Mouse (Mus musculus): ENCODE data around the gene Pm20d2. TPM values are rescaled to one million over a fixed set of nuclear protein-coding genes. Genes with fewer than 3 reads are reported as not detected.

Pm20d2 gene
- total and polyA plus RNA-seq, 3 experiments = 0.16 to 0.59 (median 0.32) TPM

DNA sequence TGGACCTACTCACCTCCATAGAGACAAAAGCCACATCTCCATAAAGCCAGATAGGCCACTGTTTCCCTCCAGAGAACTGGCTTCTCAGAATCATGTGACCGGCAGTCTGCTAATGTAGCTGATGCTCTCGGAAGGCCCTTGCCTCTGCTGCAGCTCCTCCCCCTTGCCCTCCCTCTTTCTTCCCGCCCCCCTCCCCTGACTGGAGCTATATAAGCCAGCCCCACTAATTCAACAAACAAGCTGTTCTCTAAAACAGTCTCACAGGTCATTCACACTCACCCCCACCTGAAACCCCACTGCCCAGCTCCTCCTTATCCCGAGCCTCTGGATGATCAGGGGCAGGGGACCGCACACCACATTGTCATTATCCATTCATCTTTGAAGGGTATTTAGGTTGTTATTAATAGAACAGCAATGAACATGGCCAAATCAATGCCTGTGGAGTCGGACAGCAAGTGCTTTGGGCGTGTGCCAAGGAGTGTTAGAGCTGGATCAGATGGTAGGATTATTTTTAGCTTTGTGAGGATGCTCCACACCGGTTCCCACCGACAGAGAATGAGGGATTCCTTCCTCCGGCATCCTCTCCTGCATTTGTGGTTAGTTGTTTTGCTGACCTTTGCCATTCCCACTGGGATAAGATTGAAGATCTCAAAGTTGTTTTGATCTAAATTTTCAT, 64.0 kb downstream of the Pm20d2 start:
- H3K4me3 ChIP-seq (replicated peaks in 1 of 3; ENCODE audit: low read depth in 2 of 3, low read length in 2 of 3, poor library complexity in 1 of 3) = no peak overlapping the region
- no peak overlapping the region for H3K9ac ChIP-seq (ENCODE audit: insufficient read depth, low read depth)
- no peaks in the 10 kb centered on the region for H3K27me3 ChIP-seq (replicated peaks)
- in situ Hi-C loops (cut with MboI; ENCODE audit: low pct_ligation_motif_present, low pct_unique_long_range_greater_than_20kb, low sequenced_read_pairs) = loop anchor here (5.0 kb wide), 1 partner anchor 77 kb away; no protein-coding TSS in a partner anchor
- H3K36me3 ChIP-seq (replicated peaks in 1 of 2; ENCODE audit: control insufficient read depth in 1 of 2, insufficient read depth in 1 of 2, low read length in 1 of 2) = no peaks in the 10 kb centered on the region
- H3K4me1 ChIP-seq (ENCODE audit: control insufficient read depth in 1 of 2, insufficient read depth in 2 of 2) = peaks cover 2 to 3% of the 10 kb centered on the region in 2 experiments; a peak in 2 of 4 replicates
- H3K27ac ChIP-seq (ENCODE audit: insufficient read depth, low read depth) = no peak overlapping the region
- no peaks in the 10 kb centered on the region for H3K79me2 ChIP-seq (replicated peaks; ENCODE audit: control insufficient read depth, extremely low read depth, insufficient read depth, poor library complexity, severe bottlenecking)
- DNase-seq (ENCODE audit: extremely low read depth) = no peak
- dilution Hi-C loops (cut with MboI; ENCODE audit: extremely low pct_ligation_motif_present, extremely low pct_unique_long_range_greater_than_20kb, low sequenced_read_pairs) = no loop called here
- no peak overlapping the region for H3K4me2 ChIP-seq (ENCODE audit: insufficient read depth, low read depth, poor library complexity, severe bottlenecking)
- TF ChIP-seq MAFK (IDR thresholded peaks at IDR 0.05; ENCODE audit: insufficient replicate concordance, low read length) (no peak), HCFC1 (IDR thresholded peaks at IDR 0.05; ENCODE audit: low read depth, low read length) (no peak), ZC3H11A (IDR thresholded peaks at IDR 0.05; ENCODE audit: low read depth, low read length) (no peak), ZMIZ1 (IDR thresholded peaks at IDR 0.05; ENCODE audit: low read depth, low read length) (no peak), ZKSCAN1 (IDR thresholded peaks at IDR 0.05; ENCODE audit: borderline replicate concordance, low read depth, low read length) (no peak), ETS1 (conservative IDR thresholded peaks at IDR 0.05; ENCODE audit: low read depth, low read length) (no peak), NELFE (IDR thresholded peaks at IDR 0.05; ENCODE audit: low read depth, low read length) (no peak), KAT2A (IDR thresholded peaks at IDR 0.05; ENCODE audit: insufficient replicate concordance, low read length) (no peak), EP300 (IDR thresholded peaks at IDR 0.05; ENCODE audit: low read length) (no peak), USF1 (IDR thresholded peaks at IDR 0.05; ENCODE audit: low read depth, low read length) (no peak), MYC (IDR thresholded peaks at IDR 0.05; ENCODE audit: low read depth, low read length) (no peak), POLR2A (IDR thresholded peaks at IDR 0.05; ENCODE audit: low read depth, low read length) (no peak)
- H3K9me3 ChIP-seq (replicated peaks; ENCODE audit: low read length) = peaks cover 4% of the 10 kb centered on the region

DNA sequence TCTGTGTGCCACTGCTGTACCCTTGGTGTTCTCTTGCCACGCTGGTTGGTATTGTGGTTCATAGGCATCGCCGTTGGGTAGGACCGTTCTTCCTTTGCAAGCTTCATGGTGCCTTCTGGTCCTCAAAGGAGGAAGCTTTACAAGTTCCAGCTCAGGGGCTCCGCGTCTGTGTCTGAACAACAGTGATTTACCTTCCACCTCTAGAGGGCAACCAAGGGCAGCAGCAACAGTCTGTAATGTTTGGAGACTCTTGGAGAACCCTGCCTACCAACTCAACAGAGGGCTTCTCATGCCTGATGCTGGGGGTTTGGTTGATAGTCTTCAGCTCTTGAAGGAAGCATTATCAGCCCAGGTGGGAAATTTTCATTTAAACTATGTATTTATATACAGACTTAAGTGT, 65.0 kb downstream of the Pm20d2 start:
- no peaks in the 10 kb centered on the region for H3K79me2 ChIP-seq (replicated peaks; ENCODE audit: control insufficient read depth, extremely low read depth, insufficient read depth, poor library complexity, severe bottlenecking)
- H3K27ac ChIP-seq (ENCODE audit: insufficient read depth, low read depth) = no peak overlapping the region
- DNase-seq (ENCODE audit: extremely low read depth) = peak; percentile 75
- H3K9me3 ChIP-seq (replicated peaks; ENCODE audit: low read length) = peaks cover 4% of the 10 kb centered on the region
- peaks cover 2 to 3% of the 10 kb centered on the region in 2 experiments; a peak in 2 of 4 replicates for H3K4me1 ChIP-seq (ENCODE audit: control insufficient read depth in 1 of 2, insufficient read depth in 2 of 2)
- no peak overlapping the region for H3K4me2 ChIP-seq (ENCODE audit: insufficient read depth, low read depth, poor library complexity, severe bottlenecking)
- TF ChIP-seq SIN3A (IDR thresholded peaks at IDR 0.05; ENCODE audit: low read length) (no peak), MAZ (IDR thresholded peaks at IDR 0.05; ENCODE audit: low read depth, low read length) (no peak), CHD2 (IDR thresholded peaks at IDR 0.05; ENCODE audit: low read length) (no peak), ETS1 (conservative IDR thresholded peaks at IDR 0.05; ENCODE audit: low read depth, low read length) (no peak), ZC3H11A (IDR thresholded peaks at IDR 0.05; ENCODE audit: low read depth, low read length) (peak; percentile 39), NELFE (IDR thresholded peaks at IDR 0.05; ENCODE audit: low read depth, low read length) (no peak; the same call in 1 of the 2 replicates), RAD21 (IDR thresholded peaks at IDR 0.05; ENCODE audit: low read depth, low read length) (peak; percentile 84), ZNF384 (IDR thresholded peaks at IDR 0.05; ENCODE audit: low read depth, low read length) (no peak), CTCF (conservative IDR thresholded peaks at IDR 0.05 in 1 of 2, IDR thresholded peaks at IDR 0.05 in 1 of 2; ENCODE audit: low read depth in 2 of 2, low read length in 2 of 2) (peak; percentile 65 to 95), SMC3 (IDR thresholded peaks at IDR 0.05; ENCODE audit: low read depth, low read length) (peak; percentile 96)
- H3K4me3 ChIP-seq (replicated peaks in 1 of 3; ENCODE audit: low read depth in 2 of 3, low read length in 2 of 3, poor library complexity in 1 of 3) = no peak overlapping the region
- H3K9ac ChIP-seq (ENCODE audit: insufficient read depth, low read depth) = no peak overlapping the region
- H3K36me3 ChIP-seq (replicated peaks in 1 of 2; ENCODE audit: control insufficient read depth in 1 of 2, insufficient read depth in 1 of 2, low read length in 1 of 2) = no peaks in the 10 kb centered on the region
- in situ Hi-C loops (cut with MboI; ENCODE audit: low pct_ligation_motif_present, low pct_unique_long_range_greater_than_20kb, low sequenced_read_pairs) (no loop called here), dilution Hi-C loops (cut with MboI; ENCODE audit: extremely low pct_ligation_motif_present, extremely low pct_unique_long_range_greater_than_20kb, low sequenced_read_pairs) (no loop called here)
- H3K27me3 ChIP-seq (replicated peaks) = no peaks in the 10 kb centered on the region

Other genes with a start within 250 kb of the Pm20d2 start
- gene Ankrd6, start 238.9 kb downstream of the Pm20d2 start, total RNA-seq (2012; rRNA removed) = 1.4 and 2.1 TPM in 2 replicates
- gene Ankrd6, start 238.9 kb downstream of the Pm20d2 start, total RNA-seq (2014; rRNA removed) = 1.3 TPM in 2 replicates
- gene Ankrd6, start 238.9 kb downstream of the Pm20d2 start, polyA plus RNA-seq (2012; ENCODE audit: insufficient read length, low read depth) = 1.5 and 1.6 TPM in 2 replicates
- gene Rragd, start 206.7 kb downstream of the Pm20d2 start, total RNA-seq (2012; rRNA removed) = 0.76 and 1.4 TPM in 2 replicates
- gene Rragd, start 206.7 kb downstream of the Pm20d2 start, total RNA-seq (2014; rRNA removed) = 0.46 and 0.49 TPM in 2 replicates
- gene Rragd, start 206.7 kb downstream of the Pm20d2 start, polyA plus RNA-seq (2012; ENCODE audit: insufficient read length, low read depth) = 0.82 and 1.1 TPM in 2 replicates
- gene Ube2j1, start 158.3 kb downstream of the Pm20d2 start, total RNA-seq (2012; rRNA removed) = 64.3 and 70.0 TPM in 2 replicates
- 122 and 131 TPM in 2 replicates for gene Ube2j1, start 158.3 kb downstream of the Pm20d2 start, total RNA-seq (2014; rRNA removed)
- 93.0 and 103 TPM in 2 replicates for gene Ube2j1, start 158.3 kb downstream of the Pm20d2 start, polyA plus RNA-seq (2012; ENCODE audit: insufficient read length, low read depth)
- 0.17 and 0.42 TPM in 2 replicates for gene Gabrr2, start 126.7 kb downstream of the Pm20d2 start, total RNA-seq (2012; rRNA removed)
- not detected in 2 replicates for gene Gabrr2, start 126.7 kb downstream of the Pm20d2 start, total RNA-seq (2014; rRNA removed)
- gene Gabrr2, start 126.7 kb downstream of the Pm20d2 start, polyA plus RNA-seq (2012; ENCODE audit: insufficient read length, low read depth) = 0.31 and 0.59 TPM in 2 replicates
- gene Gabrr1, start 57.2 kb downstream of the Pm20d2 start, total RNA-seq (2012; rRNA removed) = 43.3 and 52.3 TPM in 2 replicates
- 76.9 and 82.0 TPM in 2 replicates for gene Gabrr1, start 57.2 kb downstream of the Pm20d2 start, total RNA-seq (2014; rRNA removed)
- gene Gabrr1, start 57.2 kb downstream of the Pm20d2 start, polyA plus RNA-seq (2012; ENCODE audit: insufficient read length, low read depth) = 112 and 114 TPM in 2 replicates
- gene Srsf12, start 19.3 kb upstream of the Pm20d2 start, total RNA-seq (2012; rRNA removed) = not detected in 2 replicates
- not detected in 2 replicates for gene Srsf12, start 19.3 kb upstream of the Pm20d2 start, total RNA-seq (2014; rRNA removed)
- gene Srsf12, start 19.3 kb upstream of the Pm20d2 start, polyA plus RNA-seq (2012; ENCODE audit: insufficient read length, low read depth) = not detected in 2 replicates
- gene Pnrc1, start 100.4 kb upstream of the Pm20d2 start, total RNA-seq (2012; rRNA removed) = 15.4 and 27.8 TPM in 2 replicates
- 33.0 and 35.3 TPM in 2 replicates for gene Pnrc1, start 100.4 kb upstream of the Pm20d2 start, total RNA-seq (2014; rRNA removed)
- gene Pnrc1, start 100.4 kb upstream of the Pm20d2 start, polyA plus RNA-seq (2012; ENCODE audit: insufficient read length, low read depth) = 22.6 and 32.2 TPM in 2 replicates
- gene Rngtt, start 120.6 kb upstream of the Pm20d2 start, total RNA-seq (2012; rRNA removed) = 12.5 and 14.4 TPM in 2 replicates
- 16.9 and 22.1 TPM in 2 replicates for gene Rngtt, start 120.6 kb upstream of the Pm20d2 start, total RNA-seq (2014; rRNA removed)
- gene Rngtt, start 120.6 kb upstream of the Pm20d2 start, polyA plus RNA-seq (2012; ENCODE audit: insufficient read length, low read depth) = 20.1 and 20.5 TPM in 2 replicates

Measured in CH12.LX (cell line).